8 mouse cellular contexts compared by ENCODE assay signal in genomic region chr5:31047074-31047473, GRCm38 (mm10). TPM values are rescaled to one million over a fixed set of nuclear protein-coding genes. Genes with fewer than 3 reads are reported as not detected.
DNase-seq lines count a peak whose midpoint lies in the region; ATAC-seq and TF ChIP-seq lines count a peak whose summit lies in the region.

No protein-coding gene starts in this region.

- H3K4me3 ChIP-seq in left cerebral cortex, adult 2 months: peak overlapping the region; percentile 69; the same call in 1 of the 2 replicates
- H3K4me3 ChIP-seq in embryonic facial prominence, embryonic 13.5 days: peak overlapping the region; percentile 76
- peak overlapping the region; percentile 83 for H3K4me3 ChIP-seq in intestine, postnatal 0 days (ENCODE audit: low read depth, low read length)
- peak overlapping the region; percentile 73 for H3K4me3 ChIP-seq in neural tube, embryonic 13.5 days

- H3K9me3 ChIP-seq in embryonic facial prominence, embryonic 13.5 days: no peaks in the 10 kb centered on the region
- H3K9me3 ChIP-seq in intestine, postnatal 0 days (ENCODE audit: control insufficient read depth): no peaks in the 10 kb centered on the region
- no peaks in the 10 kb centered on the region for H3K9me3 ChIP-seq in neural tube, embryonic 13.5 days

- TF ChIP-seq CTCF in left cerebral cortex, adult 2 months (IDR thresholded peaks at IDR 0.05): no peak
- TF ChIP-seq CTCF in intestine, postnatal 0 days (IDR thresholded peaks at IDR 0.05; ENCODE audit: low read depth): no peak

- H3K9ac ChIP-seq in embryonic facial prominence, embryonic 13.5 days: peak overlapping the region; percentile 91
- H3K9ac ChIP-seq in intestine, postnatal 0 days (ENCODE audit: low read depth, low read length): no peak overlapping the region
- peak overlapping the region; percentile 90 for H3K9ac ChIP-seq in neural tube, embryonic 13.5 days

- H3K4me1 ChIP-seq in embryonic facial prominence, embryonic 13.5 days: peaks cover 9% of the 10 kb centered on the region
- H3K4me1 ChIP-seq in intestine, postnatal 0 days (replicated peaks; ENCODE audit: control insufficient read depth, insufficient read depth, low read length): no peaks in the 10 kb centered on the region
- H3K4me1 ChIP-seq in neural tube, embryonic 13.5 days (replicated peaks): peaks cover 15% of the 10 kb centered on the region

- H3K27ac ChIP-seq in left cerebral cortex, adult 2 months: no peak overlapping the region
- no peak overlapping the region for H3K27ac ChIP-seq in embryonic facial prominence, embryonic 13.5 days
- H3K27ac ChIP-seq in intestine, postnatal 0 days (ENCODE audit: low read depth, low read length): peak overlapping the region; percentile 96; the same call in 1 of the 2 replicates
- no peak overlapping the region for H3K27ac ChIP-seq in neural tube, embryonic 13.5 days (replicated peaks)

- intact Hi-C loops in left cerebral cortex, adult 2 months (cut with DNase I): no loop called here
- intact Hi-C loops in left cerebral cortex, postnatal 10 days (cut with DNase I): no loop called here

- 64% methylated on average over 5 of the region's 5 CpGs for WGBS in embryonic facial prominence, embryonic 13.5 days
- 61% methylated on average over 5 of the region's 5 CpGs for WGBS in intestine, postnatal 0 days
- 83% methylated on average over 5 of the region's 5 CpGs for WGBS in neural tube, embryonic 13.5 days

- peak overlapping the region; percentile 83 for H3K4me2 ChIP-seq in embryonic facial prominence, embryonic 13.5 days
- peak overlapping the region; percentile 83 for H3K4me2 ChIP-seq in intestine, postnatal 0 days (replicated peaks; ENCODE audit: low read depth)
- H3K4me2 ChIP-seq in neural tube, embryonic 13.5 days: peak overlapping the region; percentile 80

- ATAC-seq in embryonic facial prominence, embryonic 13.5 days (ENCODE audit: insufficient number of reproducible peaks, insufficient read depth, low FRiP score, low TSS enrichment, low read depth): no peak
- ATAC-seq in intestine, postnatal 0 days: no peak
- no peak for ATAC-seq in neural tube, embryonic 13.5 days (ENCODE audit: low read depth)

- peaks cover 24% of the 10 kb centered on the region for H3K36me3 ChIP-seq in embryonic facial prominence, embryonic 13.5 days
- H3K36me3 ChIP-seq in intestine, postnatal 0 days (ENCODE audit: control insufficient read depth, insufficient read depth): peaks cover 20% of the 10 kb centered on the region; the same call in 1 of the 2 replicates
- H3K36me3 ChIP-seq in neural tube, embryonic 13.5 days: peaks cover 32% of the 10 kb centered on the region

- H3K27me3 ChIP-seq in embryonic facial prominence, embryonic 13.5 days: no peaks in the 10 kb centered on the region
- H3K27me3 ChIP-seq in intestine, postnatal 0 days (replicated peaks; ENCODE audit: control insufficient read depth, insufficient read depth, low read length): no peaks in the 10 kb centered on the region
- H3K27me3 ChIP-seq in neural tube, embryonic 13.5 days: no peaks in the 10 kb centered on the region

- no peak for DNase-seq in left cerebral cortex, adult 2 months (ENCODE audit: extremely low spot score in 1 of 2, low spot score in 2 of 2)
- DNase-seq in left cerebral cortex, postnatal 10 days (ENCODE audit: extremely low spot score in 1 of 2, low spot score in 2 of 2): no peak
- no peak for DNase-seq in right cerebral cortex, postnatal 36 days (ENCODE audit: low spot score in 2 of 2)
- DNase-seq in layer of hippocampus, postnatal 36 days: no peak
- DNase-seq in frontal cortex, postnatal 14 days (ENCODE audit: low spot score in 2 of 2): no peak

RNA-seq across cellular contexts. Expression of gene Atraid, which starts 1.0 kb away (rescaled TPM):
- total RNA-seq in left cerebral cortex, adult 2 months (2021): 10 to 100 TPM; 67.1 to 68.9 TPM
- total RNA-seq in left cerebral cortex, postnatal 10 days (2021): 10 to 100 TPM; 72.4 to 77.2 TPM
- polyA plus RNA-seq in embryonic facial prominence, embryonic 13.5 days (2015; fragmentation: Nextera tagmentation; extraction: Ambion mirVana): 123 and 138 TPM in 2 replicates
- polyA plus RNA-seq in intestine, postnatal 0 days (2015; fragmentation: Nextera tagmentation; extraction: Ambion mirVana): 227 and 250 TPM in 2 replicates
- polyA plus RNA-seq in neural tube, embryonic 13.5 days (2015; fragmentation: Nextera tagmentation; extraction: Ambion mirVana): 154 and 183 TPM in 2 replicates
- total RNA-seq in layer of hippocampus, postnatal 36 days (2021): 10 to 100 TPM; 73.7 to 77.5 TPM

RNA-seq across cellular contexts. Expression of gene Slc5a6, which starts 1.6 kb away (rescaled TPM):
- 10 to 100 TPM; 16.7 to 19.3 TPM for total RNA-seq in left cerebral cortex, adult 2 months (2021)
- total RNA-seq in left cerebral cortex, postnatal 10 days (2021): 10 to 100 TPM; 15.3 to 16.5 TPM
- 10.2 and 11.8 TPM in 2 replicates for polyA plus RNA-seq in embryonic facial prominence, embryonic 13.5 days (2015; fragmentation: Nextera tagmentation; extraction: Ambion mirVana)
- polyA plus RNA-seq in intestine, postnatal 0 days (2015; fragmentation: Nextera tagmentation; extraction: Ambion mirVana): 18.0 and 20.0 TPM in 2 replicates
- 12.9 and 13.7 TPM in 2 replicates for polyA plus RNA-seq in neural tube, embryonic 13.5 days (2015; fragmentation: Nextera tagmentation; extraction: Ambion mirVana)
- 10 to 100 TPM; 13.7 to 14.2 TPM for total RNA-seq in layer of hippocampus, postnatal 36 days (2021)

RNA-seq across cellular contexts. Expression of gene Cad, which starts 7.5 kb away (rescaled TPM):
- total RNA-seq in left cerebral cortex, adult 2 months (2021): 10 to 100 TPM; 23.4 to 27.6 TPM
- 10 to 100 TPM; 21.5 to 25.4 TPM for total RNA-seq in left cerebral cortex, postnatal 10 days (2021)
- polyA plus RNA-seq in embryonic facial prominence, embryonic 13.5 days (2015; fragmentation: Nextera tagmentation; extraction: Ambion mirVana): 27.9 and 30.2 TPM in 2 replicates
- polyA plus RNA-seq in intestine, postnatal 0 days (2015; fragmentation: Nextera tagmentation; extraction: Ambion mirVana): 3.2 and 3.7 TPM in 2 replicates
- 13.4 and 14.7 TPM in 2 replicates for polyA plus RNA-seq in neural tube, embryonic 13.5 days (2015; fragmentation: Nextera tagmentation; extraction: Ambion mirVana)
- total RNA-seq in layer of hippocampus, postnatal 36 days (2021): 10 to 100 TPM; 22.3 to 25.5 TPM

RNA-seq across cellular contexts. Expression of gene Dnajc5g, which starts 59.0 kb away (rescaled TPM):
- not detected for total RNA-seq in left cerebral cortex, adult 2 months (2021)
- total RNA-seq in left cerebral cortex, postnatal 10 days (2021): not detected
- not detected in 2 replicates for polyA plus RNA-seq in embryonic facial prominence, embryonic 13.5 days (2015; fragmentation: Nextera tagmentation; extraction: Ambion mirVana)
- polyA plus RNA-seq in intestine, postnatal 0 days (2015; fragmentation: Nextera tagmentation; extraction: Ambion mirVana): not detected in 2 replicates
- not detected in 2 replicates for polyA plus RNA-seq in neural tube, embryonic 13.5 days (2015; fragmentation: Nextera tagmentation; extraction: Ambion mirVana)
- not detected for total RNA-seq in layer of hippocampus, postnatal 36 days (2021)
